Mouse (Mus musculus) spleen, adult 12 weeks (tissue): ENCODE data around the gene Junb.

Experiments
- DNase-seq: peaks from one replicate; pipeline ENCODE4 v3.0.0; 2022; ENCODE audit warnings: low spot score

Gene Junb

GRCm38 (mm10) chr8:84978248-84978940 is at the start of gene Junb:
Junb (minus strand) TSS chr8:84978718.
- DNase-seq: peak; percentile 85

DNA sequence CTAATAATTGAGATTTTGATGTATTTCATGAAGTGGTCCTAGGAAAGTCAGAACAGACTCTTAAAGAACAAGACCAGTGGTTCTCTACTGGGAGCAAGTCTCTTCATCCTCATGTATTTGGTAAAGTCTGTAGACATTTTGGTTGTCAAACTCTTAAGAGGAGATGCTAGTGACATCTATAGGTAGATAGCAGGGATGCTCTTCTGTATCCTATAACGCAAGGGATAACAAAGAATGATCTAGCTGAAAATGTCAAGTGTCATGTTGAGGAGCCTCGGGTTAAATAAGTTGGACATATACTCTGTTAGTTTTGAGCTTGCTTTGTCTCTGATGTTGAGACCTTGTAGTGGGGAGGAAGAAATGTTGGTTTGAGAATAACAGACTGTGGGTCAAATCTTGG is 49.4 kb upstream of the Junb start:
- DNase-seq: no peak

DNA sequence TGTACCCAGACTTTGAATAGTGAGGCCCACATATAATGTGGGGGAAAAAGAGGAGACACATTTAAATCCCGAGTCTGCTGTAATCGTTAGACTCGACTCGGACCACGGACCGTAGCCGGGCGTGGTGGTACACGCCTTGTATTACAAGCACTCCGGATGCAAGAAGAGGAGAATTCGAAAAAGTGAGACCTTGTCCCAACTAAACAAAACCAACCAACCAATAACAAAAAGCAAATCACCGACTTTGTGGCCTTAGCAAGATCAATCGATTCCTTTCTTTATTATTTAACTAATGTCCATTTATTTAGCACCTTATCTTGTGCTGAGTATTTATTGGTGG is 49.0 kb upstream of the Junb start:
- DNase-seq: peak; percentile 14

DNA sequence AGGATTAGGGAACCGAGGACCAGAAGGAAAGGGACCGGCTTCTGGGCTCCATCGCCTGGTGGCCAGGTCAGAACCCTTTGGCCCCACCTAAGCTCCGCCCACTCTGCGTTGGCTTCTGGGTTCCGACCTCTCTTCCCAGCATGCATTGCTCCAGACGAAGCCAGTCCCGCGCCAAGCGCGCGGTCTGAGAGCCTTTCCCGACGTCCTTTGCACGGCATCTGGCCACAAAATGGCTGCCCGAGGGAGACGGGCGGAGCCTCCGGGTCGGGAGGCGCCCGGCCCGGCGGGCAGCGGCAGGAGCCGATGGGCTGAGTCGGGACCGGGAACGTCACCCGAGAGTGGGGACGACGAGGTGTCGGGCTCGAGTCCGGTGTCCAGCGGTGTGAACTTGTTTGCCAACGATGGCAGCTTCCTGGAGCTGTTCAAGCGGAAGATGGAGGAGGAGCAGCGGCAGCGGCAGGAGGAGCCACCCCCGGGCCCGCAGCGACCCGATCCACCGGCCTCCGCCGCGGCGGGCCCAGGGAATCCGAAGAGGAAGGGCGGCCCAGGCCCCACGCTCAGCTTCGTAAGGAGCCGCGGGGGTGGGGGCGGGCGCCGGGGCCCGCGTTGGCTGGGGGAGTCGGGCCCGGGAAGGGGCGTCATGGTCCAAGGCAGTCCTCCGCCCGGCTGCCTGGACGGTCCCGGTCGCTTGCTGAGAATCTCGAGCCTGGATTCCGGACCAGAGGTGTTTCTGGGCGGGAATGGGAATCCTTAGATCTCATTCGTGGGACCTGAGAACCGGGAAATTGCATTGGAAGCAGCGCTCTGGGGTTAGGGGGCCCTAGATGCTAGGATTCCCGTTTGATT is 48.4 kb upstream of the Junb start, which contains the start of gene Trir:
Trir (plus strand) TSS at position 154 of the 846 bp plus-strand sequence.
- DNase-seq: peak; percentile 95

DNA sequence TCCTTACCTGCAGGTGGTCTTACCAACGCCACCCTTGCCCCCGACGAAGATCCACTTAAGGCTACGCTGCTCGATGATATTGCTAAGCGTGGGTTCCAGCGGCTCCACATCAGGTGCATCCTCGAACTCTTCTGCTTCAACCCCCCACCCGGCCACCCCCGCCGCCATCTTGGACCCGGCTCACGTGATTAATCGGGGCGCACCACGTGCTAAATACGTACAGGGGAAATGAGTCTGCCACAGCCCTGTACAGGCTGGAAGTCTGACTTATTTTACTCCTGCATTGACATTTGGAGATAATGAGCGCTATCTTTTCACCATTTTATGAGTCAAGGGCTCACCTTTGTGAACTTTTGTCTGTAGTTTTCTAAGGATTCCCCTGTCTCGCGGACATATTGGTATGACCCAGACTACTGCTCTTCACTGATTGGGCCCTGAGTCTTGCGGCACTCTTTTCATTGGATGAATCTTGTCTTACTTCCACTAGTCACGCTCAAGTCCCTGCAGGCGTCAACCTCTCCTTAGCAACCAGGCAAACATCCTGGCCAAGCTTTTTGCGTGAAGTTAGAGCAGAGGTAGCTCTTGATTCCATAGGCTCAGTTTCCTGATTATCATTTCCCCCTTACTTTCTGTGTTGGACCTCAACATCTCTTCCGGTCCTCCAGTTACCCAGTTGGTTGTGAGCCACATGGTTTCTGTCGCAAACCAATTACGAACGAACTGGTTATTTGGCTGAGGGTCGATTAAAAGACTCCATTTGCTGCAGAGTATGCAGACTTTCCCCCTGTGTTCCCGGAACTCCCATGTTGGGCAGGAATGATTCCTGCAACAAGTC is 46.8 kb upstream of the Junb start, which contains the start of gene Asna1:
Asna1 (minus strand) TSS at position 184 of the 835 bp plus-strand sequence.
- DNase-seq: peak; percentile 66

GRCm38 (mm10) chr8:85023846-85024245 is 45.3 kb upstream of the Junb start:
- no peak for DNase-seq

DNA sequence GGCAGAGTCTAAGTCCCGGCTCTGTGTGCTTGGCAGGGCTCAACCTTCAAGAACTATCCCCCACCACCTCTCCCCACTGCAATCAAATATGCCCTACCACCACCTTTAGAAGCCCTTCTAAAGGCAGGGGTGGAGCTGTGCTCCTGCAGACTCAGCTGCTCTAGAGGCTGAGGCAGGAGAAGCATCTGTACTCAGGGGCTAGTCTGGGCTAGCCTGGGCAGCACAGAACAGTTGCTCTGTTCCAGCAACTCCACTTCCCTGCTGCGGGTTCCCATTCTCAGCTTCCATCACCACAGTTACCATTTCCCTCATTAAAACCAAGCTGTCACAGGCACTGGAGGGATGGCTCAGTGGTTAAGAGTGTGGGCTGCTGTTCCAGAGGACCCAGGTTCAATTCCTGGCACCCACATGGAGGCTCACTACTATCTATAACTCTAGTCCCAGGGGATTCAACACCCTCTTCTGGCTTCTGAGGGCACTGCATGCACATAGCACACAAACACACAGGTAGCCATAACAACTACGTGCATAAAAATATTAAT is 43.1 kb upstream of the Junb start:
- DNase-seq: no peak

DNA sequence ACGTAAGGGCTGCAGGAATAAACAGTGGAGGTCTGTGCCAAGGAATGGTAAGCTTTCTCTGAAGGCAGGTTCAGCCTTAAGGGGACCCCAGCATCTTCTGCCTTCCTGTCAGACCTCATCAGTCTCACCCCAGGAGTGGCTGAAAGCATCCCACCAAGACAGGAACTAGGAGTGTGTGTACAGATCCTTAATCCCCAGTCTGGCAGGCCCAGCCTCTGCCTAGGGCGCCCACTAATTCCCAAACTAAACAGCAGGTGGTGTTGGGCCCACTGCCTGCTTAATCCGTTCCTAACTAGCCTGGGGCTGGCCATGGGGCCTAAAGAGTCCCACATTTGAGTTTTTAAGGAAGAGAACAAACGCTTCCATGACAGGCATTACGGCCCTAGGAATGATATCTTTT is 38.7 kb upstream of the Junb start:
- no peak for DNase-seq

DNA sequence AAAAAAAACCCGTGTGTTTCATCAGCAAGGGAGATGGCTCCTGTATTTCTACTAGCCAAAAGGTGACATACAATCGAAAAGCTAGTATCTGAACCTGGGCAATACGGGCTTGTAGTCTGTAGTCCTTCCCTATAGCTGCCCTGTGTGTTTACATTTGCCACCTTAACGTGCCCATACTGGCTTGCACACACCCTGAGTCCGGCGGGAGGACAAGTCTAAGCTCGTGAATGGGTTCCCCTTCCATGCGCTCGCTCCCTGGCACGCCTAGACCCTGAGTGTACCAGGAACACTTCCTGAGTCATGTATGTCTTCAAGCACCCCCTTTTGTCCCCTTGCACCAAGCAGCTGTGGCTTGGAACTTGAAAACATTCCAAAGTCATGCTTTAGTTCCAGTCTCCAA is 38.2 kb upstream of the Junb start:
- no peak for DNase-seq

DNA sequence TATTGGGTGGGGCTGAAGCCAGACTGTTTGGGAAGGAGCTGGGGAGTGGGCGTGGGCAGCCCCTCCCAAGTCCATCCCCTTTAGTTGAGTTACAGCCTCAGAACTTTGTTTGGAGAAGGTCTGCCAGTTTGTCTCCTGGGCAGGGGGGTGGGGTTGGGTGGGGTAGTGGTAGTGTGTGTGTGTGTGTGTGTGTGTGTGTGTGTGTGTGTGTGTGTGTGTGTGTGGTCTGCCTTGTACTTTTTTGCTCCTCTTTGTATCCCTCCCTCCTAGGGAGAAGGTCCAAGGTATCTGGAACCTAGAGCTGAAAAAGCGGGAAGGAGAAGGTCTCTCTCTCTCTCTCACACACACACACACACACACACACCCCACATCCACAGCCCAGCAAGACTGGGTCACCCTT is 35.9 kb upstream of the Junb start, which contains the start of gene Best2:
Best2 (minus strand) TSS at position 101 of the 400 bp plus-strand sequence.
- no peak for DNase-seq

- DNase-seq: peak; percentile 45
Measured at GRCm38 (mm10) chr8:85013230-85013840, 34.8 kb upstream of the Junb start.

- no peak for DNase-seq
Measured at GRCm38 (mm10) chr8:85011242-85011641, 32.7 kb upstream of the Junb start.

DNA sequence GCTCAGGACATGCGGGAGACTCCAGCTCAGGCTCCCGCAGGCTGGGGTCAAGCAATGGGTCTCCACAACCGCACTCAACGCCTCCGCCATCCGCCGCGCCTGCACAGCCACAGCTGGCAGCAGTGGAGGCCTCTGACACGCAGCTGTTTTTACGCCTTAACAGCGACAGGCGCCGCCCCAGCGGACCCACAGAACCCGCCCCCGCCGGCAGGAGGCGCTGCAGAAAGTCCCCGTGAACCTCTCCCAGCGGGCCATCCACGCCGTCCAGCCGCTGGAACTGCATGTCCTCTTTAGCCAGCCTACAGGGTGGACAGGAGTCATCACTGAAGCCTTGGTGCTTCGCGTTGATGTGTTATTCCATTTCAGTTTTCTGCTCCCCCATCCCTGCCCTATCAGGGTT is 29.2 kb upstream of the Junb start:
- DNase-seq: no peak

DNA sequence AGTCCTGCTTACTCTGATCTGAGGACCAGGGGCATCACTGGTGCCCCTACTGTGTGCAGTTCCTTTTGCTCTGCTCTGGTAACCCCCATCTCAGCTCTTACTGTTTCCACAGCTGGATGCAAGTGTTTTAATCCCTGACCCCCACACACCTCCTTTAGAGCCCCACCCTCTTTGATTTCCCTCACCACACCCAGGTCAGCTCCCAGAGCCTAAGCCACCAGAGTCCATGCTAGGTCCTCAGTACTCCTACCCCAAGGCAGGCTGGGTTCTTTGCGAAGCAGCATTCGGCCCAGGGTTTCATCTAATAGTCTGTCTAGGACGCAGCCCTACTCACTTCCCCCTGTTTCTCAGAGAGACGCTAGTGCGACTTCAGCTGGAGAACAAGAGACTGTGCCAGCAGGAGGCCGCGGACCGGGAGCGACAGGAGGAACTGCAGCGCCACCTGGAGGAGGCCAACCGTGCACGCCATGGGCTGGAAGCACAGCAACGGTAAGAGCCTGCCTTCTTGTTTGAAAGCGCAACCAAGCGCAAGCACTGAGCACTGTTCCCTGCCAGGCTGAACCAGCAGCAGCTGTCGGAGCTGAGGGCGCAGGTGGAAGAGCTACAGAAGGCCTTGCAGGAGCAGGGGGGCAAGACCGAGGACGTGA is 19.3 kb upstream of the Junb start:
- DNase-seq: peak; percentile 75

DNA sequence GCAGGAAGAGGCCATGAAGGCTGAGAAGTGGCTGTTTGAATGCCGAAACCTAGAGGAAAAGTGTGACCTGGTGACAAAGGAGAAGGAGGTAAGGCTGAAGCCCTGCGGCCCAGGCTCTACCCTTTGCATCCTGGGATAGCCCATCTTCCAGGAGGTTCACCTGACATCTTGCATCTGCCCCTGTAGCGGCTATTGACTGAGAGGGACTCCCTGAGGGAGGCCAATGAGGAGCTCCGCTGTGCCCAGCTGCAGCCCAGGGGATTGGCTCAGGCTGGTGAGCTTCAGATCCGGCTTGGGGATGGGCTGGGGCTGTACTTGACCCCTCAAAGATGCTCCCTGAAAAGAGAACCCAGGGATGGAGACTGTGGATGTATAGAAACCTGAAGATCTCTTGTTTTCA is 18.5 kb upstream of the Junb start:
- DNase-seq: no peak

DNA sequence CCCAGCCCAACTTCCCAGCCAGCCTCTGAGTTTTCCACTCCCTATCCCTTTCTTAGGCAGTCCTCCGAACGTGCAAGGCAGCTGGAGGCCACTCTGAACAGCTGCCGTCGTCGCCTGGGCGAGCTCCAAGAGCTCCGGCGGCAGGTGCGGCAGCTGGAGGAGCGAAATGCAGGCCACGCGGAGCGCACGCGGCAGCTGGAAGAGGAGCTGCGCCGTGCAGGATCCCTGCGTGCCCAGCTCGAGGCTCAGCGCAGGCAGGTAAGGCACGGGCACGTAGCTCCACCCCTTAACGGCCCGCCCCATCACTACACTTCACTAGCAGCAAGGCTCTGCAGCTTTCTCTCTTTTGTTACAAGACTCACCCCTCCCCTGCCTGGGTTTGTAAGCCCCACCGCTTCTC is 17.2 kb upstream of the Junb start:
- no peak for DNase-seq

DNA sequence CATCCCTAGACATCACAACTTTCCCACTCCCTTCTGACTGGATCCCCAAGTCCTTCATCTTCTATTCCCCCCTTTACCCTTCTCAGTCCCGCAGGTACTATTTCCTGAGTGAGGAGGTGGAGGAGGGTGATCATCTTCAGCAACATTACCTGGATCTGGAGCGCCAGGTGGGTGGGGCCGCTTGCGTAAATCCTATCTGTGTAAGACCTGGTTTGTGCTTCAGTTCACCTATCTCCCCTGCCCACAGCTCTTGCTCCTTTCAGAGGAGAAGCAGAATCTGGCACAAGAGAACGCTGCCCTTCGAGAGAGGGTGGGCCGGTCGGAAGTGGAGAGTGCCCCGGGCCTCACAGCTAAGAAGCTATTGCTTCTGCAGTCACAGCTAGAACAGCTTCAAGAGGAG is 15.9 kb upstream of the Junb start:
- DNase-seq: no peak

GRCm38 (mm10) chr8:84990836-84991235 is 12.3 kb upstream of the Junb start:
- no peak for DNase-seq

GRCm38 (mm10) chr8:84990349-84990748 is 11.8 kb upstream of the Junb start, which contains the start of gene Hook2:
Hook2 (plus strand) TSS chr8:84990603.
- DNase-seq: peak; percentile 93

GRCm38 (mm10) chr8:84989810-84990209 is 11.3 kb upstream of the Junb start:
- peak; percentile 91 for DNase-seq

- no peak for DNase-seq
Measured at GRCm38 (mm10) chr8:84989311-84989731, 10.8 kb upstream of the Junb start.
